Mouse (Mus musculus): ENCODE data around the gene Clasp1. TPM values are rescaled to one million over a fixed set of nuclear protein-coding genes. Genes with fewer than 3 reads are reported as not detected.

Clasp1 gene
- polyA plus RNA-seq, 1 experiment from 2014 or later: 117 TPM

DNA sequence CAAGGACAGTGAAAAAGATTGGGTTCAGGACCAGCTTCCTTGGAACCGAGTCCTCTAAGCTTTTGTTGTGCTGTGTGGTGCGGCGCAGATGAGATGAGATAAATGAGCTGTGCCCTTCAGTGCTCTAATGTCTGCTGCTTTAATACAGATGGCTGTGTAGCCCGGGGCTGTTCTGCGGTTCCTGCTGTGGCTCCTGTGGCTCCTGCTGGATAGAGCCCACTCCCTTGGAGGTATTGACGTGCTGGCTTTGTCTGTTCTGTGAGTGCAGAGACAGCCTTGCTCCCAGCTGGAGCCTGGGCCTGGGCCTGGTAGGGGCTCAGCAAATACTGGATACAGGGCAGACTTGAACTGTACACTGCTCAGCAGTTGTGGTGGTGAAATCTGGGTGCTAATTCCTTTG is 34.0 kb downstream of the Clasp1 start:
- H3K36me3 ChIP-seq (ENCODE audit: control insufficient read depth, insufficient read depth, low read length): peaks cover 56% of the 10 kb centered on the region
- no peaks in the 10 kb centered on the region; a peak in 1 of 4 replicates for H3K4me1 ChIP-seq (ENCODE audit: control insufficient read depth in 2 of 2, insufficient read depth in 2 of 2, low read length in 2 of 2)
- no peak overlapping the region for H3K4me2 ChIP-seq (ENCODE audit: low read length)
- H3K9ac ChIP-seq (ENCODE audit: low read length): no peak overlapping the region
- ATAC-seq (ENCODE audit: insufficient number of reproducible peaks, insufficient read depth, low FRiP score, low read depth): no peak
- H3K9me3 ChIP-seq (ENCODE audit: control insufficient read depth, low read length): no peaks in the 10 kb centered on the region
- H3K27me3 ChIP-seq (ENCODE audit: control insufficient read depth, insufficient read depth, low read length): no peaks in the 10 kb centered on the region
- 67% methylated on average over 6 of the region's 6 CpGs for WGBS
- no peak overlapping the region for H3K4me3 ChIP-seq (ENCODE audit: control insufficient read depth in 1 of 2, insufficient read depth in 1 of 2, low read depth in 1 of 2, low read length in 2 of 2)
- H3K27ac ChIP-seq (replicated peaks in 1 of 2; ENCODE audit: control insufficient read depth in 1 of 2, insufficient read depth in 1 of 2, low read depth in 2 of 2, low read length in 2 of 2): no peak overlapping the region

GRCm38 (mm10) chr1:118425982-118426381 is 37.1 kb downstream of the Clasp1 start:
- peaks cover 2 to 12% of the 10 kb centered on the region in 2 experiments; a peak in 2 of 4 replicates for H3K4me1 ChIP-seq (ENCODE audit: control insufficient read depth in 2 of 2, insufficient read depth in 2 of 2, low read length in 2 of 2)
- H3K27me3 ChIP-seq (ENCODE audit: control insufficient read depth, insufficient read depth, low read length): no peaks in the 10 kb centered on the region
- peaks cover 41% of the 10 kb centered on the region for H3K36me3 ChIP-seq (ENCODE audit: control insufficient read depth, insufficient read depth, low read length)
- ATAC-seq (ENCODE audit: insufficient number of reproducible peaks, insufficient read depth, low FRiP score, low read depth): no peak
- H3K9me3 ChIP-seq (ENCODE audit: control insufficient read depth, low read length): no peaks in the 10 kb centered on the region
- no peak overlapping the region for H3K27ac ChIP-seq (replicated peaks in 1 of 2; ENCODE audit: control insufficient read depth in 1 of 2, insufficient read depth in 1 of 2, low read depth in 2 of 2, low read length in 2 of 2)
- H3K9ac ChIP-seq (ENCODE audit: low read length): no peak overlapping the region
- WGBS: 83% methylated on average over 2 of the region's 2 CpGs
- H3K4me3 ChIP-seq (ENCODE audit: control insufficient read depth in 1 of 2, insufficient read depth in 1 of 2, low read depth in 1 of 2, low read length in 2 of 2): no peak overlapping the region
- no peak overlapping the region for H3K4me2 ChIP-seq (ENCODE audit: low read length)

DNA sequence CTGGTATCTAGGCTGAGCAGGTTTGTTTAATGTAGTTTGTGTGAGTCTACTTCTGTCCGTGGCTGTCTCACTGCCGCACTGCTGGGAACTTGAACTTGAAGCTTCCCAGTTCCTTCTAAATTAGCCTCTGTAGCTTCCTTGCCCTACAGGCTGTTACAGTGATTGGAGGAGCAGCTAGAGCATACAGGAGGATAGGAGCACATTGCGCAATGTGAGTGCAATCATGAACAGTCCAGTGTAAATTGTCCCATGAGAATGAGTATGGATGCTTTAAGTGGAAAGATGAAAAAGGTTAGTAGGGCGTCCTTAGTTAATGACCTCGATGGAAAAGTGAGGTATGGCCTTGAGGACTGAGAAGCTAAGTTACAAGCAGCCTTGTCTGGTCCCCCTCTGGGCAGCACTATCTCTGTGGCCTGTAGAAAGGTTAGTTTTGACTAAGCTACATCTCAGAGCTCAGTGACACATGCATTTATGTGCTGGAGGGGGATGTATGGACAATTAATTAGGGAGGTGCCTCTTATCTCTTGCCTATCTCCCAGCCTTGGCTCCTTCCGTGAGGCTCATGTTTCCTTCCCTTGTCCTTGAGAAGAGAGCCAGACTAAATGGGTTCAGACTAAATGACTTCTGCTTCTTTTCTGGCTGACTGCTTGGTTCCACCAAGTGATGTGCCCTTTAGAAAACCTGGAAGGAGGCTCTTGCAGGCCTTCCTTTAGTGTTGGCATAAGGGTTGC is 39.7 kb downstream of the Clasp1 start:
- H3K27me3 ChIP-seq (ENCODE audit: control insufficient read depth, insufficient read depth, low read length): no peaks in the 10 kb centered on the region
- peaks cover 24% of the 10 kb centered on the region for H3K36me3 ChIP-seq (ENCODE audit: control insufficient read depth, insufficient read depth, low read length)
- H3K4me3 ChIP-seq (ENCODE audit: control insufficient read depth in 1 of 2, insufficient read depth in 1 of 2, low read depth in 1 of 2, low read length in 2 of 2): no peak overlapping the region
- H3K9me3 ChIP-seq (ENCODE audit: control insufficient read depth, low read length): no peaks in the 10 kb centered on the region
- no peak overlapping the region for H3K27ac ChIP-seq (replicated peaks in 1 of 2; ENCODE audit: control insufficient read depth in 1 of 2, insufficient read depth in 1 of 2, low read depth in 2 of 2, low read length in 2 of 2)
- peaks cover 2 to 12% of the 10 kb centered on the region in 2 experiments; a peak in 1 of 4 replicates for H3K4me1 ChIP-seq (ENCODE audit: control insufficient read depth in 2 of 2, insufficient read depth in 2 of 2, low read length in 2 of 2)
- no peak overlapping the region for H3K4me2 ChIP-seq (ENCODE audit: low read length)
- 67% methylated on average over 6 of the region's 6 CpGs for WGBS
- H3K9ac ChIP-seq (ENCODE audit: low read length): no peak overlapping the region
- no peak for ATAC-seq (ENCODE audit: insufficient number of reproducible peaks, insufficient read depth, low FRiP score, low read depth)

GRCm38 (mm10) chr1:118431548-118431947 is 42.7 kb downstream of the Clasp1 start:
- no peaks in the 10 kb centered on the region for H3K27me3 ChIP-seq (ENCODE audit: control insufficient read depth, insufficient read depth, low read length)
- WGBS: 91% methylated on average over 4 of the region's 4 CpGs
- H3K27ac ChIP-seq (replicated peaks in 1 of 2; ENCODE audit: control insufficient read depth in 1 of 2, insufficient read depth in 1 of 2, low read depth in 2 of 2, low read length in 2 of 2): no peak overlapping the region
- H3K4me3 ChIP-seq (ENCODE audit: control insufficient read depth in 1 of 2, insufficient read depth in 1 of 2, low read depth in 1 of 2, low read length in 2 of 2): no peak overlapping the region
- no peak for ATAC-seq (ENCODE audit: insufficient number of reproducible peaks, insufficient read depth, low FRiP score, low read depth)
- H3K4me1 ChIP-seq (ENCODE audit: control insufficient read depth in 2 of 2, insufficient read depth in 2 of 2, low read length in 2 of 2): peaks cover 4 to 12% of the 10 kb centered on the region in 2 experiments; a peak in 2 of 4 replicates
- H3K4me2 ChIP-seq (ENCODE audit: low read length): no peak overlapping the region
- H3K9ac ChIP-seq (ENCODE audit: low read length): no peak overlapping the region
- peaks cover 5% of the 10 kb centered on the region; the same call in 1 of the 2 replicates for H3K36me3 ChIP-seq (ENCODE audit: control insufficient read depth, insufficient read depth, low read length)
- H3K9me3 ChIP-seq (ENCODE audit: control insufficient read depth, low read length): no peaks in the 10 kb centered on the region

DNA sequence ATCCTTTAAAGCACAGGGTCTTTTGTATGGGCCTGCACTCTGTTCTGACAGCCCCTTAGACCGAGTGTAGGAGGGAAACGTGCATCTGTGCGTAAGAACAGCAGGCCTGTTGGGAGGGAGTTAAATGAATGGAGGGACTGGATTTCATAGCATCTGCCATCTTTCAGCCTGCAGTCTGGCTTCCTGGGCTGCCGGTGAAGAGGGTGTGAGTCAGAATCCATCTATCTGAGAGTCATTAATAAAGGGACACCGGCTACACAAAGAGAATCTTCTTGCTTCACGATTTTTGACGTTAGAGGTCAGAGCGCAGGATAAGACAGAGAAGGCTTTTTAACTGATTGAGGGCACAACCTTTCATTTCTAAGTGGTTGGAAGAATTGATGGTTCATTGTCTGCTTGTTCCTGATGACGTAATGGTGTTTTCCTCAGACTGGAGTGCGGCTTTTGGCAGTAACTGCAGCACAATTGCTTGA is 46.2 kb downstream of the Clasp1 start:
- H3K27me3 ChIP-seq (ENCODE audit: control insufficient read depth, insufficient read depth, low read length): no peaks in the 10 kb centered on the region
- H3K36me3 ChIP-seq (ENCODE audit: control insufficient read depth, insufficient read depth, low read length): 0 out of 2 replicates have a peak, but pooled peaks cover 5% of the 10 kb centered on the region
- no peak overlapping the region for H3K27ac ChIP-seq (replicated peaks in 1 of 2; ENCODE audit: control insufficient read depth in 1 of 2, insufficient read depth in 1 of 2, low read depth in 2 of 2, low read length in 2 of 2)
- WGBS: 60% methylated on average over 10 of the region's 10 CpGs
- no peak overlapping the region for H3K4me2 ChIP-seq (ENCODE audit: low read length)
- no peak overlapping the region for H3K9ac ChIP-seq (ENCODE audit: low read length)
- no peaks in the 10 kb centered on the region for H3K9me3 ChIP-seq (ENCODE audit: control insufficient read depth, low read length)
- peaks cover 2% of the 10 kb centered on the region in 2 experiments; a peak in 2 of 4 replicates for H3K4me1 ChIP-seq (ENCODE audit: control insufficient read depth in 2 of 2, insufficient read depth in 2 of 2, low read length in 2 of 2)
- no peak overlapping the region for H3K4me3 ChIP-seq (ENCODE audit: control insufficient read depth in 1 of 2, insufficient read depth in 1 of 2, low read depth in 1 of 2, low read length in 2 of 2)
- no peak for ATAC-seq (ENCODE audit: insufficient number of reproducible peaks, insufficient read depth, low FRiP score, low read depth)

- WGBS: 87% methylated on average over 4 of the region's 4 CpGs
These were observed 49.0 kb downstream of the Clasp1 start for GRCm38 (mm10) chr1:118437856-118438255.

GRCm38 (mm10) chr1:118438332-118438731 is 49.5 kb downstream of the Clasp1 start:
- H3K27me3 ChIP-seq (ENCODE audit: control insufficient read depth, insufficient read depth, low read length): no peaks in the 10 kb centered on the region
- H3K9me3 ChIP-seq (ENCODE audit: control insufficient read depth, low read length): no peaks in the 10 kb centered on the region
- no peak overlapping the region for H3K27ac ChIP-seq (replicated peaks in 1 of 2; ENCODE audit: control insufficient read depth in 1 of 2, insufficient read depth in 1 of 2, low read depth in 2 of 2, low read length in 2 of 2)
- no peak overlapping the region for H3K4me3 ChIP-seq (ENCODE audit: control insufficient read depth in 1 of 2, insufficient read depth in 1 of 2, low read depth in 1 of 2, low read length in 2 of 2)
- 0 out of 2 replicates have a peak, but pooled peaks cover 3% of the 10 kb centered on the region for H3K36me3 ChIP-seq (ENCODE audit: control insufficient read depth, insufficient read depth, low read length)
- H3K4me2 ChIP-seq (ENCODE audit: low read length): no peak overlapping the region
- peaks cover 0 to 2% of the 10 kb centered on the region in 2 experiments; a peak in 2 of 4 replicates for H3K4me1 ChIP-seq (ENCODE audit: control insufficient read depth in 2 of 2, insufficient read depth in 2 of 2, low read length in 2 of 2)
- ATAC-seq (ENCODE audit: insufficient number of reproducible peaks, insufficient read depth, low FRiP score, low read depth): no peak
- H3K9ac ChIP-seq (ENCODE audit: low read length): no peak overlapping the region

More at GRCm38 (mm10) chr1:118437856-118438255, 49.0 kb downstream of the Clasp1 start:
- H3K9me3 ChIP-seq (ENCODE audit: control insufficient read depth, low read length): no peaks in the 10 kb centered on the region
- no peak overlapping the region for H3K4me2 ChIP-seq (ENCODE audit: low read length)
- H3K36me3 ChIP-seq (ENCODE audit: control insufficient read depth, insufficient read depth, low read length): 0 out of 2 replicates have a peak, but pooled peaks cover 5% of the 10 kb centered on the region
- no peaks in the 10 kb centered on the region for H3K27me3 ChIP-seq (ENCODE audit: control insufficient read depth, insufficient read depth, low read length)
- no peak for ATAC-seq (ENCODE audit: insufficient number of reproducible peaks, insufficient read depth, low FRiP score, low read depth)
- H3K9ac ChIP-seq (ENCODE audit: low read length): no peak overlapping the region
- no peak overlapping the region for H3K4me3 ChIP-seq (ENCODE audit: control insufficient read depth in 1 of 2, insufficient read depth in 1 of 2, low read depth in 1 of 2, low read length in 2 of 2)
- H3K4me1 ChIP-seq (ENCODE audit: control insufficient read depth in 2 of 2, insufficient read depth in 2 of 2, low read length in 2 of 2): peaks cover 0 to 2% of the 10 kb centered on the region in 2 experiments; a peak in 2 of 4 replicates
- H3K27ac ChIP-seq (replicated peaks in 1 of 2; ENCODE audit: control insufficient read depth in 1 of 2, insufficient read depth in 1 of 2, low read depth in 2 of 2, low read length in 2 of 2): no peak overlapping the region
